In the genomic region with DNA sequence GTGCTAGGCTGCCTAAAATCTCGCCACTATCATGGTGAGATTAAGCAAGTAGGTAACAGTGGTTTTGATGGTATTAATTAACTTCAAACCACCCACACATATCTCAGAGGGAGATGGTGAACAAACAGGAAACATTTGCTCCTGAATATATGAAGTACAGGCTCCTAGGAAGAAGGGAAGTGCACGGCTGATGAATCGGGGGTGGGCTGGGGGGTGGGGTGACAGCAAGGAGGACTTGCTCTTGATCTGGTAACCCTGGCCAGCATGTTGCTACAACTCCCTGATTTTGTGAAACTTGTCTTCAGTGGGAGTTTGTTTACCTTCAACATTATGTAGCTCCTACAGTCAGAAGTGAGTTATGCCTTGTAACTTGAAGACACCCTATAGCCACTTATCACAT, we compare ENCODE assay signal across 22 mouse cellular contexts.
A peak's percentile ranks its signal among the peaks of the same experiment; 100 is the strongest.
DNase-seq lines count a peak whose midpoint lies in the region; ATAC-seq lines count a peak whose summit lies in the region.
"Had no signal": no experiment of that assay in that cellular context is flagged by ENCODE, and none has a peak within 500 bp of the region (broad histone marks: within the 10 kb centered on the region; RNA-seq: fewer than 3 reads in every experiment).

No protein-coding gene starts in this region.

- H3K9ac ChIP-seq in kidney, embryonic 15.5 days: no peak overlapping the region
- H3K9ac ChIP-seq: embryonic facial prominence, embryonic 13.5 days; embryonic facial prominence, embryonic 15.5 days; forebrain, embryonic 12.5 days had no signal

- intact Hi-C loops in heart, postnatal 36 days (cut with DNase I): no loop called here

- no peak for DNase-seq in kidney, adult 8-10 months
- DNase-seq in limb, embryonic 10.5 days (ENCODE audit: low spot score): peak; percentile 24
- no peak for DNase-seq in heart, postnatal 36 days
- DNase-seq in cerebellum, postnatal 14 days: no peak
- DNase-seq: adrenal gland, adult 8-10 months; adrenal gland, postnatal 14 days; adrenal gland, postnatal 36 days; cerebellum, adult 11-12 months; cerebellum, adult 2 months; cerebellum, adult 9-10 months; cerebellum, postnatal 10 days; cerebellum, postnatal 36 days; embryo, embryonic 11 days had no signal

- ATAC-seq in kidney, embryonic 15.5 days (replicated peaks; ENCODE audit: low FRiP score): peak; percentile 60
- ATAC-seq: activated CD4-positive, CD25-positive, alpha-beta regulatory T cell, adult 4 months; forebrain, embryonic 14.5 days; forebrain, embryonic 16.5 days had no signal

- H3K4me3 ChIP-seq in kidney, embryonic 15.5 days (replicated peaks): no peak overlapping the region
- no peak overlapping the region for H3K4me3 ChIP-seq in limb, embryonic 10.5 days
- H3K4me3 ChIP-seq: embryonic facial prominence, embryonic 13.5 days; embryonic facial prominence, embryonic 15.5 days; erythroblast, embryonic 14.5 days; forebrain, embryonic 10.5 days; forebrain, embryonic 12.5 days had no signal

- H3K4me1 ChIP-seq in kidney, embryonic 15.5 days: peaks cover 20% of the 10 kb centered on the region
- peaks cover 6% of the 10 kb centered on the region; the same call in 1 of the 2 replicates for H3K4me1 ChIP-seq in limb, embryonic 10.5 days
- H3K4me1 ChIP-seq: embryonic facial prominence, embryonic 13.5 days; embryonic facial prominence, embryonic 15.5 days; forebrain, embryonic 10.5 days; forebrain, embryonic 12.5 days had no signal

- H3K9me3 ChIP-seq in kidney, embryonic 15.5 days (replicated peaks): no peaks in the 10 kb centered on the region
- H3K9me3 ChIP-seq in limb, embryonic 10.5 days (replicated peaks): no peaks in the 10 kb centered on the region
- H3K9me3 ChIP-seq: embryonic facial prominence, embryonic 13.5 days; embryonic facial prominence, embryonic 15.5 days; forebrain, embryonic 10.5 days; forebrain, embryonic 12.5 days had no signal

- no peaks in the 10 kb centered on the region for H3K36me3 ChIP-seq in kidney, embryonic 15.5 days
- no peaks in the 10 kb centered on the region for H3K36me3 ChIP-seq in limb, embryonic 10.5 days
- H3K36me3 ChIP-seq: embryonic facial prominence, embryonic 13.5 days; embryonic facial prominence, embryonic 15.5 days; forebrain, embryonic 10.5 days; forebrain, embryonic 12.5 days had no signal

- no peak overlapping the region for H3K4me2 ChIP-seq in kidney, embryonic 15.5 days
- H3K4me2 ChIP-seq: embryonic facial prominence, embryonic 13.5 days; embryonic facial prominence, embryonic 15.5 days; forebrain, embryonic 12.5 days had no signal

- H3K27me3 ChIP-seq in kidney, embryonic 15.5 days: no peaks in the 10 kb centered on the region
- no peaks in the 10 kb centered on the region for H3K27me3 ChIP-seq in limb, embryonic 10.5 days (ENCODE audit: low read depth, poor library complexity, severe bottlenecking)
- H3K27me3 ChIP-seq: embryonic facial prominence, embryonic 13.5 days; embryonic facial prominence, embryonic 15.5 days; forebrain, embryonic 12.5 days had no signal

- WGBS in kidney, embryonic 15.5 days: 27% methylated on average over 3 of the region's 3 CpGs
- 64% methylated on average over 3 of the region's 3 CpGs for WGBS in limb, embryonic 10.5 days

- 0 out of 2 replicates have a peak overlapping the region, but pooled peaks have one; percentile 5 for H3K27ac ChIP-seq in kidney, embryonic 15.5 days
- no peak overlapping the region for H3K27ac ChIP-seq in limb, embryonic 10.5 days
- H3K27ac ChIP-seq: embryonic facial prominence, embryonic 13.5 days; embryonic facial prominence, embryonic 15.5 days; forebrain, embryonic 10.5 days; forebrain, embryonic 12.5 days had no signal
